Mouse (Mus musculus) olfactory bulb, adult 2 months (tissue): ENCODE data around the gene Sptbn4.

Experiments
- CTCF ChIP-seq: fragments of 200-500 bp; IDR thresholded peaks from 2 replicates; pipeline ENCODE4 v1.5.1; 2012; ENCODE audit warnings: low read depth, mild to moderate bottlenecking, low read length, moderate library complexity; ENCODE audit not compliant: insufficient read depth
- POLR2A ChIP-seq: fragments of 200-500 bp; IDR thresholded peaks from 2 replicates; pipeline ENCODE4 v1.6.1; 2012; ENCODE audit warnings: mild to moderate bottlenecking, low read depth, low read length, moderate library complexity; ENCODE audit not compliant: insufficient read depth

DNA sequence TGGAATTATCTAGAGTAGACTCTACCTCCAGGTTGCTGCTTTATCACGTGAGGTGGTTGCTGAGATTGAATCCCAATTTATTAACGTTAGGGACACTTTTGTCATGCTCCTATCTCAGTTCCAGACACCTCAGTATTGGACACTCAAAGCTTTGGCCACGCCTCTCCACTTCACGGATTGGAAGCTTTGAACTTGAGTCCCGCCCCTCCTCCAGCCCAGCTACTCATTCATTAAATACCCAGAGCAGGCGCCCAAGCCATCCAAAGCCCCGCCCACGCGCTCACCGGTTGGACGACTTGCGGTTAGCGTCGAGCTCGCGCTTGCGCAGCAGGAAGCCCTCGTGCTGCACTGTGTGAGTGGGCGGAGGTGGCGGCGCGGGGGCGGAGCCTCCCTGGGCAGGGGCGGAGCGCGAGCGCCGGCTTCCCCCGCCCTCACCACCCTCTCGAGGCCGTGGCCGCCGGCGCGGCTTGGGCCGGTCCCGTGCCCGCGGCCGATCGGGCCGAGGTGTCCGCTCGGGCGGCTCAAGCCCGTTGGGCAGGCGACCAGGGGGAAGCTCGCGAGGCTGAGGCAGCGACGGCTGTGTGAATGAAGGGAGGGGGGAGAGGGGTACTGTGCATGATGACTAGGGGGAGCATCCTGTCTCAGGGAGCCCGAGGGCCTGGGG, 86.1 kb downstream of the Sptbn4 start:
- TF ChIP-seq CTCF (no peak), POLR2A (no peak)
